27 mouse cellular contexts compared by ENCODE assay signal in genomic region chr13:91996929-91997328, GRCm38 (mm10).
"Had no signal": no experiment of that assay in that cellular context is flagged by ENCODE, and none has a peak within 500 bp of the region (broad histone marks: within the 10 kb centered on the region; RNA-seq: fewer than 3 reads in every experiment).

No protein-coding gene starts in this region.

- H3K4me1 ChIP-seq: heart, embryonic 10.5 days; heart, embryonic 12.5 days; hindbrain, embryonic 13.5 days; hindbrain, embryonic 15.5 days; kidney, embryonic 15.5 days; limb, embryonic 12.5 days; liver, embryonic 13.5 days; liver, embryonic 15.5 days had no signal

- H3K9me3 ChIP-seq: heart, embryonic 10.5 days; hindbrain, embryonic 13.5 days; hindbrain, embryonic 15.5 days; kidney, embryonic 15.5 days; limb, embryonic 12.5 days; liver, embryonic 13.5 days; liver, embryonic 15.5 days had no signal

- H3K27me3 ChIP-seq: heart, embryonic 12.5 days; hindbrain, embryonic 13.5 days; hindbrain, embryonic 15.5 days; kidney, embryonic 15.5 days; limb, embryonic 12.5 days; liver, embryonic 13.5 days; liver, embryonic 15.5 days had no signal

- H3K9ac ChIP-seq: heart, embryonic 12.5 days; hindbrain, embryonic 13.5 days; hindbrain, embryonic 15.5 days; kidney, embryonic 15.5 days; limb, embryonic 12.5 days; liver, embryonic 13.5 days; liver, embryonic 15.5 days; liver, postnatal 0 days had no signal

- H3K4me3 ChIP-seq: heart, embryonic 10.5 days; heart, embryonic 12.5 days; hindbrain, embryonic 13.5 days; hindbrain, embryonic 15.5 days; kidney, embryonic 15.5 days; layer of hippocampus, adult 2 months; left cerebral cortex, adult 2 months; limb, embryonic 12.5 days; liver, embryonic 13.5 days; liver, embryonic 15.5 days had no signal

- H3K36me3 ChIP-seq: heart, embryonic 10.5 days; heart, embryonic 12.5 days; hindbrain, embryonic 13.5 days; hindbrain, embryonic 15.5 days; kidney, embryonic 15.5 days; limb, embryonic 12.5 days; liver, embryonic 13.5 days; liver, embryonic 15.5 days had no signal

- ATAC-seq: hindbrain, postnatal 0 days; intestine, embryonic 16.5 days; liver, postnatal 0 days had no signal

- H3K27ac ChIP-seq: heart, embryonic 10.5 days; hindbrain, embryonic 13.5 days; hindbrain, embryonic 15.5 days; hindbrain, postnatal 0 days; kidney, embryonic 15.5 days; kidney, postnatal 0 days; layer of hippocampus, adult 2 months; left cerebral cortex, adult 2 months; limb, embryonic 12.5 days; liver, embryonic 13.5 days; liver, embryonic 15.5 days had no signal

- H3K4me2 ChIP-seq: heart, embryonic 12.5 days; hindbrain, embryonic 13.5 days; hindbrain, embryonic 15.5 days; kidney, embryonic 15.5 days; limb, embryonic 12.5 days; liver, embryonic 11.5 days; liver, embryonic 13.5 days; liver, embryonic 15.5 days had no signal

- DNase-seq: gastrocnemius, postnatal 14 days; gastrocnemius, postnatal 36 days; heart, adult 18-20 months; heart, postnatal 14 days; heart, postnatal 36 days; kidney, adult 11 months; kidney, adult 2 months; kidney, adult 9 months; kidney, postnatal 25 days; kidney, postnatal 4 days; liver; liver, embryonic 13.5 days; liver, postnatal 0 days; lung, adult 2 months had no signal
